8 mouse cellular contexts compared by ENCODE assay signal in genomic region chr3:68583031-68583693, GRCm38 (mm10).
A peak's percentile ranks its signal among the peaks of the same experiment; 100 is the strongest.
DNase-seq lines count a peak whose midpoint lies in the region; ATAC-seq and TF ChIP-seq lines count a peak whose summit lies in the region.

No protein-coding gene starts in this region.

- no peaks in the 10 kb centered on the region for H3K27me3 ChIP-seq in lung, embryonic 14.5 days (ENCODE audit: insufficient read depth, low read length)
- no peaks in the 10 kb centered on the region for H3K27me3 ChIP-seq in heart, embryonic 15.5 days
- no peaks in the 10 kb centered on the region for H3K27me3 ChIP-seq in limb, embryonic 14.5 days (ENCODE audit: control insufficient read depth, insufficient read depth, low read length)
- H3K27me3 ChIP-seq in stomach, embryonic 14.5 days (ENCODE audit: control insufficient read depth, insufficient read depth, low read length): no peaks in the 10 kb centered on the region

- WGBS in lung, embryonic 14.5 days: 10% methylated on average over 14 of the region's 14 CpGs
- 11% methylated on average over 14 of the region's 14 CpGs for WGBS in heart, embryonic 15.5 days
- WGBS in limb, embryonic 14.5 days: 6% methylated on average over 14 of the region's 14 CpGs
- WGBS in stomach, embryonic 14.5 days: 11% methylated on average over 14 of the region's 14 CpGs

- peaks cover 34% of the 10 kb centered on the region for H3K4me1 ChIP-seq in lung, embryonic 14.5 days (ENCODE audit: insufficient read depth)
- H3K4me1 ChIP-seq in heart, embryonic 15.5 days (replicated peaks): peaks cover 56% of the 10 kb centered on the region
- H3K4me1 ChIP-seq in limb, embryonic 14.5 days (ENCODE audit: control insufficient read depth, insufficient read depth, low read length): peaks cover 40% of the 10 kb centered on the region
- H3K4me1 ChIP-seq in stomach, embryonic 14.5 days (ENCODE audit: control insufficient read depth, insufficient read depth, low read length): peaks cover 34% of the 10 kb centered on the region

- no peak for TF ChIP-seq POLR2A in limb, embryonic 14.5 days (IDR thresholded peaks at IDR 0.05; ENCODE audit: borderline replicate concordance, extremely low read depth, insufficient read depth, insufficient read length)

- peak overlapping the region; percentile 46 for H3K4me2 ChIP-seq in lung, embryonic 14.5 days
- peak overlapping the region; percentile 59 for H3K4me2 ChIP-seq in heart, embryonic 15.5 days
- H3K4me2 ChIP-seq in limb, embryonic 14.5 days (replicated peaks; ENCODE audit: low read depth, low read length, severe bottlenecking): peak overlapping the region; percentile 34; the same call in 1 of the 2 replicates
- peak overlapping the region; percentile 30 for H3K4me2 ChIP-seq in stomach, embryonic 14.5 days (replicated peaks; ENCODE audit: low read depth, low read length)

- H3K9ac ChIP-seq in lung, embryonic 14.5 days: peak overlapping the region; percentile 35
- H3K9ac ChIP-seq in heart, embryonic 15.5 days: peak overlapping the region; percentile 43; the same call in 1 of the 2 replicates
- H3K9ac ChIP-seq in limb, embryonic 14.5 days (ENCODE audit: low read depth, low read length, severe bottlenecking): no peak overlapping the region
- no peak overlapping the region for H3K9ac ChIP-seq in stomach, embryonic 14.5 days (replicated peaks; ENCODE audit: low read depth, low read length)

- DNase-seq in lung, embryonic 14.5 days: peak; percentile 82
- no peak for DNase-seq in lung, postnatal 14 days
- no peak for DNase-seq in limb, embryonic 14.5 days (ENCODE audit: low spot score)
- no peak for DNase-seq in spleen, postnatal 14 days (ENCODE audit: low spot score in 2 of 2)
- DNase-seq in cerebellum, postnatal 25 days: no peak
- DNase-seq in cerebellum, postnatal 10 days: no peak

- TF ChIP-seq CTCF in lung, embryonic 14.5 days (IDR thresholded peaks at IDR 0.05; ENCODE audit: low read depth): no peak

- H3K4me3 ChIP-seq in lung, embryonic 14.5 days (ENCODE audit: low read depth, low read length): no peak overlapping the region
- H3K4me3 ChIP-seq in heart, embryonic 15.5 days: peak overlapping the region; percentile 28
- H3K4me3 ChIP-seq in limb, embryonic 14.5 days (replicated peaks; ENCODE audit: low read length): no peak overlapping the region
- H3K4me3 ChIP-seq in stomach, embryonic 14.5 days (ENCODE audit: low read depth, low read length): 0 out of 2 replicates have a peak overlapping the region, but pooled peaks have one; percentile 0

- H3K9me3 ChIP-seq in lung, embryonic 14.5 days (ENCODE audit: low read depth, low read length): no peaks in the 10 kb centered on the region
- H3K9me3 ChIP-seq in heart, embryonic 15.5 days (replicated peaks): no peaks in the 10 kb centered on the region
- no peaks in the 10 kb centered on the region for H3K9me3 ChIP-seq in limb, embryonic 14.5 days (ENCODE audit: control insufficient read depth, low read length)
- H3K9me3 ChIP-seq in stomach, embryonic 14.5 days (ENCODE audit: control insufficient read depth, low read depth, low read length): no peaks in the 10 kb centered on the region

- H3K27ac ChIP-seq in lung, embryonic 14.5 days (ENCODE audit: low read depth): peak overlapping the region; percentile 82
- H3K27ac ChIP-seq in heart, embryonic 15.5 days: peak overlapping the region; percentile 92
- H3K27ac ChIP-seq in limb, embryonic 14.5 days (replicated peaks; ENCODE audit: low read depth, low read length): no peak overlapping the region; the same call in 1 of the 2 replicates
- peak overlapping the region; percentile 34; the same call in 1 of the 2 replicates for H3K27ac ChIP-seq in stomach, embryonic 14.5 days (ENCODE audit: low read length)

- ATAC-seq in lung, embryonic 14.5 days (ENCODE audit: insufficient read depth): peak; percentile 75
- ATAC-seq in heart, embryonic 15.5 days (replicated peaks; ENCODE audit: insufficient number of reproducible peaks, insufficient read depth, low FRiP score, low read depth): no peak
- ATAC-seq in limb, embryonic 14.5 days (ENCODE audit: low FRiP score, low read depth): no peak
- no peak for ATAC-seq in stomach, embryonic 14.5 days (ENCODE audit: insufficient number of reproducible peaks, insufficient read depth, low FRiP score, low read depth)

- no peaks in the 10 kb centered on the region for H3K36me3 ChIP-seq in lung, embryonic 14.5 days (ENCODE audit: insufficient read depth)
- no peaks in the 10 kb centered on the region for H3K36me3 ChIP-seq in heart, embryonic 15.5 days
- no peaks in the 10 kb centered on the region for H3K36me3 ChIP-seq in limb, embryonic 14.5 days (ENCODE audit: control insufficient read depth, insufficient read depth, low read length)
- no peaks in the 10 kb centered on the region for H3K36me3 ChIP-seq in stomach, embryonic 14.5 days (ENCODE audit: control insufficient read depth, insufficient read depth, low read length)

Comparison
In these comparisons a context has a peak if more than half of its experiments do, and no peak if none do; other contexts are left out.
1. H3K4me3 ChIP-seq: peak in heart, embryonic 15.5 days (single experiment) and stomach, embryonic 14.5 days (single experiment); none in lung, embryonic 14.5 days (single experiment) and limb, embryonic 14.5 days (single experiment).
2. H3K9ac ChIP-seq: peak in lung, embryonic 14.5 days (single experiment) and heart, embryonic 15.5 days (single experiment); none in limb, embryonic 14.5 days (single experiment) and stomach, embryonic 14.5 days (single experiment).
3. Peak in every context shown above with its lines, with median percentiles within 50 percentile points of each other: H3K4me2 ChIP-seq.